Mouse (Mus musculus): ENCODE measurements around the gene Prickle2.

Gene Prickle2

GRCm38 (mm10) chr6:92346729-92347128, 359.2 kb downstream of the Prickle2 start:
- DNase-seq = no peak

- no peak for DNase-seq
These were observed 360.8 kb downstream of the Prickle2 start for GRCm38 (mm10) chr6:92345151-92345550.

GRCm38 (mm10) chr6:92344588-92344987, 361.4 kb downstream of the Prickle2 start:
- DNase-seq = no peak

Measured in cerebellum, postnatal 14 days (tissue).